Mouse (Mus musculus) layer of hippocampus, adult 9-11 months (tissue): ENCODE data around the gene Pik3r5.

Source experiments
- DNase-seq: peaks from one replicate; pipeline ENCODE4 v3.0.0; 2022

The Pik3r5 gene

GRCm38 (mm10) chr11:68531941-68532535 lies 100.1 kb downstream of the Pik3r5 start:
- no peak for DNase-seq

DNA sequence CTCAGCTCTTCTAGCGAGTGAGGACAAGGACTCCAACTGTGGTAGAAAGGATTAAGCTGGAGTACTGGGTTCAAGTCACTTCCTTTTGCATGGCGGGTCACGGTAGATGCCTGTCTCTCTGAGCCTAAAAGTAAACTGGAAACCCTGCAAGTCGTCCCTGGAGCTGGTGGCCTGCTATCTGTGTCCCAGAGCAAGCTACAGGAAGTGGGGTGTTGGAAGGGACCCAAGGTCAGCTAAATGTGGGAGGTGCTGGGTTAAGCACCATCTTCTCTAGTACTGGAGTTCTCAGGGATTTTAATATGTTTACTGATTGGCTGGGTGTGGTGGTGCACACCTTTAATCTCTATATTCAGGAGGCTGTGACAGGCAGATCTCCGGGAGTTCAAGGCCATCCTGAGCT lies 100.9 kb downstream of the Pik3r5 start:
- DNase-seq, result no peak

GRCm38 (mm10) chr11:68533971-68534475 lies 102.1 kb downstream of the Pik3r5 start:
- no peak for DNase-seq

DNA sequence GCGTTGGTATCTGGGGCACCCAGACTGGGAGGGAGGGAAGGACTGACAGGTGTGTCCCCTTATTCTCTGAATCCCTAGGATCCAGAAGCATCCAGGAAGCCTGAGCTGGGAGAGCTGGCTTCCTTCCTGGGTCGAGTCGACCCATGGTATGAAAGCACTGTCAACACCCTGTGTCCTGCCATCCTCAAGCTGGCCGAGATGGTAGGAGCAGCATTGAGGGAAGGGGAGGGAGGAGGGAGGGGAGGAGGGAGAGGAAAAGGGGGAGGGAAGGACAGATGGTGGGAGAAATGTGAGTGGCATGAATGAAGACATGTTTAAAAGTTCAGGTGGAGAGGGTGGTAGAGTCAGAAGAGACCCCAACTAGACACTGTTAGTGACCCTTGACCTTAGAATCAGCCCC lies 104.1 kb downstream of the Pik3r5 start:
- no peak for DNase-seq

DNA sequence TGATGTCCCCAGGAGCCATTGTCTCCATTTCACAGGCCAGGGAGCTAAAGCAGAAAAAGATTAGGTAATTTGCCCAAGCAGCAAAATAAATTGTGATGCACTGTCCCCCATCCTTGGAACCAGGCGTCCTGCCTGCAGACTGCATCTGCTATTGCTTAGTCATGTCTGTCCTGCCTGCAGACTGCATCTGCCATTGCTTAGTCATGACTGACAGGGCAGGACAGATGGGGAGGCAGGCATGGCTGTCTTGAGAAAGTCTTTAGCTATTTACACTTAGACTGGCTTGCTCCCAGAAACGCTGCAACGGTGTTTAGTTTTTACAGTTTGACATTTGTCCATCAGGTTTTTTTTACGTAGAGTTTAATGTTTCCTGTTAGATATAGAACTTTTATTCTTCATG lies 104.5 kb downstream of the Pik3r5 start:
- DNase-seq, result peak; percentile 76

DNA sequence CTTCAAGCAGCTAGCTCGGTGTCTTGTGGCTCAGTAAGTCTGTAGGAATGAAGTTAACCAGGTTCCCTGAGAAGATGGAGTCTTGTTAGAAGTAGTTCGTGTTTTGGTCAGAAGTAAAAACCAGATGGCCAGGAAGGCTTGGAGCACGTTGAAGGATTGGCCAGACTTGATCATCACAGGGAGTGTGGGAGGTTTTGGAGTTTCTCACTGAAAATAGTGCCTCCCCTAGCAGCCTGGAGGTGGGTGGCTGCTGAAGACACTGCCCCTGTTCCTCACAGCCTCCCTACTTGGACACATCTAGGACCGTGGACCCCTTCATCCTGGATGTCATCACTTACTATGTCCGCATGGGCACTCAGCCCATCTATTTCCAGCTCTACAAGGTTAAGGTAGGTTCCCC lies 107.7 kb downstream of the Pik3r5 start:
- no peak for DNase-seq

GRCm38 (mm10) chr11:68544554-68544953 lies 112.6 kb downstream of the Pik3r5 start:
- no peak for DNase-seq

- no peak for DNase-seq
Observed at GRCm38 (mm10) chr11:68545172-68545571, 113.3 kb downstream of the Pik3r5 start.

GRCm38 (mm10) chr11:68545682-68546222 lies 113.8 kb downstream of the Pik3r5 start:
- no peak for DNase-seq
